Mouse (Mus musculus): ENCODE results near the gene Sh3pxd2b. TPM values are rescaled to one million over a fixed set of nuclear protein-coding genes. Genes with fewer than 3 reads are reported as not detected.

Gene Sh3pxd2b
- total RNA-seq, 2 experiments from 2014 or later: 4.4 to 7.1 TPM

Other genes with a start within 250 kb of the Sh3pxd2b start
- not detected for gene Il9r, start 147.5 kb upstream of the Sh3pxd2b start, total RNA-seq (2021)
- 1 to 10 TPM; 6.7 to 9.1 TPM for gene Snrnp25, start 142.4 kb upstream of the Sh3pxd2b start, total RNA-seq (2021)
- gene Rhbdf1, start 125.5 kb upstream of the Sh3pxd2b start, total RNA-seq (2021): 10 to 100 TPM; 22.1 to 25.4 TPM
- gene Mpg, start 121.3 kb upstream of the Sh3pxd2b start, total RNA-seq (2021): 1 to 10 TPM; 6.1 to 6.2 TPM
- gene Nprl3, start 80.1 kb upstream of the Sh3pxd2b start, total RNA-seq (2021): 10 to 100 TPM; 21.7 to 23.3 TPM
- gene Hba-x, start 71.4 kb upstream of the Sh3pxd2b start, total RNA-seq (2021): not detected
- 1,000 to 10,000 TPM in 1 of 2 experiments, 100 to 1,000 TPM in 1; 451 to 2,047 TPM for gene Hba-a1, start 64.3 kb upstream of the Sh3pxd2b start, total RNA-seq (2021)
- gene Hbq1b, start 60.9 kb upstream of the Sh3pxd2b start, total RNA-seq (2021): not detected
- 1,000 to 10,000 TPM in 1 of 2 experiments, 100 to 1,000 TPM in 1; 358 to 1,609 TPM for gene Hba-a2, start 51.3 kb upstream of the Sh3pxd2b start, total RNA-seq (2021)
- gene Hbq1a, start 47.8 kb upstream of the Sh3pxd2b start, total RNA-seq (2021): not detected
- 10 to 100 TPM in 1 of 2 experiments, 1 to 10 TPM in 1; 9.3 to 10.5 TPM for gene Ubtd2, start 107.5 kb downstream of the Sh3pxd2b start, total RNA-seq (2021)
- gene Efcab9, start 184.3 kb downstream of the Sh3pxd2b start, total RNA-seq (2021): 1 to 10 TPM in 1 of 2 experiments, under 1 TPM in 1; 0.75 to 1.0 TPM
- gene Stk10, start 185.5 kb downstream of the Sh3pxd2b start, total RNA-seq (2021): 1 to 10 TPM; 2.6 to 3.2 TPM